Mouse (Mus musculus) intestine, embryonic 16.5 days (tissue): ENCODE data around the gene Btbd3. TPM values are rescaled to one million over a fixed set of nuclear protein-coding genes. Genes with fewer than 3 reads are reported as not detected.

Experiments used
- ATAC-seq: fragments of 200-750 bp; cut with Nextera tagmentation; 2 replicates; pipeline ENCODE4 v1.8.0; 2017; ENCODE audit warnings: moderate TSS enrichment, moderate library complexity
- H3K27ac ChIP-seq: fragments of 300-500 bp; sonication (generic); 2 replicates; pipeline ENCODE4 v1.5.1; 2014; ENCODE audit warnings: mild to moderate bottlenecking, low read length
- H3K27me3 ChIP-seq: fragments of 300-500 bp; sonication (generic); replicated peaks from 2 replicates; pipeline ENCODE4 v1.6.1; 2014; ENCODE audit warnings: low read length, control low read depth, mixed read lengths; ENCODE audit not compliant: control insufficient read depth, insufficient read depth
- H3K36me3 ChIP-seq: fragments of 300-500 bp; sonication (generic); 2 replicates; pipeline ENCODE4 v1.6.1; 2014; ENCODE audit warnings: low read length, control low read depth; ENCODE audit not compliant: control insufficient read depth, insufficient read depth
- H3K4me1 ChIP-seq: fragments of 300-500 bp; sonication (generic); 2 replicates; pipeline ENCODE4 v1.6.1; 2014; ENCODE audit warnings: low read length, control low read depth, mixed read lengths; ENCODE audit not compliant: control insufficient read depth, insufficient read depth
- H3K4me2 ChIP-seq: fragments of 300-500 bp; sonication (generic); 2 replicates; pipeline ENCODE4 v1.6.1; 2014; ENCODE audit warnings: low read depth, low read length, control low read depth
- H3K4me3 ChIP-seq: fragments of 300-500 bp; sonication (generic); 2 replicates; pipeline ENCODE4 v1.5.1; 2014; ENCODE audit warnings: mild to moderate bottlenecking, low read length
- H3K9ac ChIP-seq: fragments of 300-500 bp; sonication (generic); 2 replicates; pipeline ENCODE4 v1.6.1; 2014; ENCODE audit warnings: low read depth, low read length
- H3K9me3 ChIP-seq: fragments of 300-500 bp; sonication (generic); 2 replicates; pipeline ENCODE4 v1.6.1; 2016; ENCODE audit warnings: low read length, control low read depth; ENCODE audit not compliant: control insufficient read depth
- WGBS: fragments of 180-500 bp; shearing (Covaris S2); extraction: QIAGEN DNeasy Blood & Tissue Kit; methylation state at CpG from one replicate; pipeline ENCODE4 v1.1.7; 2014; 5-methylcytosine and 5-hydroxymethylcytosine counted together
- polyA plus RNA-seq: library from polyadenylated mRNA; unstranded; fragments of >200 nt; fragmentation: Nextera tagmentation; extraction: Ambion mirVana; gene quantifications from 2 replicates; pipeline ENCODE4 v1.2.1, GENCODE M21; 2015

The Btbd3 gene
- polyA plus RNA-seq, 1 experiment from 2014 or later, result 17.9 TPM

GRCm38 (mm10) chr2:138338524-138338923 is 82.2 kb downstream of the Btbd3 start:
- no peak for ATAC-seq
- Histone ChIP-seq H3K27ac (no peak overlapping the region), H3K4me1 (no peaks in the 10 kb centered on the region), H3K27me3 (no peaks in the 10 kb centered on the region), H3K9me3 (no peaks in the 10 kb centered on the region), H3K9ac (no peak overlapping the region), H3K36me3 (no peaks in the 10 kb centered on the region), H3K4me2 (no peak overlapping the region), H3K4me3 (no peak overlapping the region)
- WGBS, result 57% methylated on average over 1 of the region's 1 CpGs

- WGBS, result 80% methylated on average over 3 of the region's 3 CpGs
- H3K27me3 ChIP-seq, result no peaks in the 10 kb centered on the region
- H3K9me3 ChIP-seq, result no peaks in the 10 kb centered on the region
- H3K36me3 ChIP-seq, result no peaks in the 10 kb centered on the region
- no peak overlapping the region for H3K4me3 ChIP-seq
- H3K4me2 ChIP-seq, result no peak overlapping the region
- H3K9ac ChIP-seq, result no peak overlapping the region
- no peaks in the 10 kb centered on the region for H3K4me1 ChIP-seq
- no peak for ATAC-seq
- H3K27ac ChIP-seq, result no peak overlapping the region
Measured at GRCm38 (mm10) chr2:138355366-138355765, 99.0 kb downstream of the Btbd3 start.

- Histone ChIP-seq H3K27me3 (no peaks in the 10 kb centered on the region), H3K27ac (no peak overlapping the region), H3K9me3 (no peaks in the 10 kb centered on the region), H3K4me2 (no peak overlapping the region), H3K4me3 (no peak overlapping the region), H3K36me3 (no peaks in the 10 kb centered on the region), H3K9ac (no peak overlapping the region), H3K4me1 (no peaks in the 10 kb centered on the region)
- ATAC-seq, result no peak
- 68% methylated on average over 5 of the region's 5 CpGs for WGBS
Measured at GRCm38 (mm10) chr2:138362474-138362873, 106.1 kb downstream of the Btbd3 start.

GRCm38 (mm10) chr2:138365391-138365790 is 109.0 kb downstream of the Btbd3 start:
- no peak for ATAC-seq

GRCm38 (mm10) chr2:138374556-138374955 is 118.2 kb downstream of the Btbd3 start:
- Histone ChIP-seq H3K9ac (no peak overlapping the region), H3K4me1 (no peaks in the 10 kb centered on the region), H3K27me3 (no peaks in the 10 kb centered on the region), H3K4me3 (no peak overlapping the region), H3K27ac (no peak overlapping the region), H3K4me2 (no peak overlapping the region), H3K9me3 (no peaks in the 10 kb centered on the region), H3K36me3 (no peaks in the 10 kb centered on the region)
- no peak for ATAC-seq
- WGBS, result 89% methylated on average over 5 of the region's 5 CpGs

More at GRCm38 (mm10) chr2:138365391-138365790, 109.0 kb downstream of the Btbd3 start:
- H3K9me3 ChIP-seq, result no peaks in the 10 kb centered on the region
- no peaks in the 10 kb centered on the region for H3K36me3 ChIP-seq
- no peaks in the 10 kb centered on the region for H3K27me3 ChIP-seq
- 92% methylated on average over 4 of the region's 4 CpGs for WGBS
- H3K4me3 ChIP-seq, result no peak overlapping the region
- no peak overlapping the region for H3K9ac ChIP-seq
- no peaks in the 10 kb centered on the region for H3K4me1 ChIP-seq
- H3K27ac ChIP-seq, result no peak overlapping the region
- H3K4me2 ChIP-seq, result no peak overlapping the region

GRCm38 (mm10) chr2:138378855-138379254 is 122.5 kb downstream of the Btbd3 start:
- no peak overlapping the region for H3K4me2 ChIP-seq
- H3K4me1 ChIP-seq, result no peaks in the 10 kb centered on the region
- H3K4me3 ChIP-seq, result no peak overlapping the region
- no peaks in the 10 kb centered on the region for H3K36me3 ChIP-seq
- no peak for ATAC-seq
- no peak overlapping the region for H3K27ac ChIP-seq
- H3K27me3 ChIP-seq, result no peaks in the 10 kb centered on the region
- H3K9ac ChIP-seq, result no peak overlapping the region
- H3K9me3 ChIP-seq, result no peaks in the 10 kb centered on the region

- H3K36me3 ChIP-seq, result no peaks in the 10 kb centered on the region
- ATAC-seq, result no peak
- H3K27ac ChIP-seq, result no peak overlapping the region
- no peak overlapping the region for H3K9ac ChIP-seq
- H3K4me1 ChIP-seq, result no peaks in the 10 kb centered on the region
- H3K4me2 ChIP-seq, result no peak overlapping the region
- H3K4me3 ChIP-seq, result no peak overlapping the region
- H3K27me3 ChIP-seq, result no peaks in the 10 kb centered on the region
- H3K9me3 ChIP-seq, result no peaks in the 10 kb centered on the region
- 68% methylated on average over 2 of the region's 2 CpGs for WGBS
Measured at GRCm38 (mm10) chr2:138384762-138385161, 128.4 kb downstream of the Btbd3 start.

- Histone ChIP-seq H3K27ac (no peak overlapping the region), H3K4me2 (no peak overlapping the region), H3K9ac (no peak overlapping the region), H3K27me3 (no peaks in the 10 kb centered on the region), H3K9me3 (no peaks in the 10 kb centered on the region), H3K4me3 (no peak overlapping the region), H3K36me3 (no peaks in the 10 kb centered on the region), H3K4me1 (no peaks in the 10 kb centered on the region)
- WGBS, result 78% methylated on average over 1 of the region's 1 CpGs
- no peak for ATAC-seq
Measured at GRCm38 (mm10) chr2:138388591-138388990, 132.2 kb downstream of the Btbd3 start.

GRCm38 (mm10) chr2:138403046-138403445 is 146.7 kb downstream of the Btbd3 start:
- ATAC-seq, result no peak
- H3K9me3 ChIP-seq, result no peaks in the 10 kb centered on the region
- 76% methylated on average over 5 of the region's 5 CpGs for WGBS
- H3K27ac ChIP-seq, result no peak overlapping the region
- H3K9ac ChIP-seq, result no peak overlapping the region
- H3K4me3 ChIP-seq, result no peak overlapping the region
- H3K4me1 ChIP-seq, result no peaks in the 10 kb centered on the region
- H3K4me2 ChIP-seq, result no peak overlapping the region
- H3K27me3 ChIP-seq, result no peaks in the 10 kb centered on the region
- no peaks in the 10 kb centered on the region for H3K36me3 ChIP-seq

GRCm38 (mm10) chr2:138405753-138406528 is 149.6 kb downstream of the Btbd3 start:
- ATAC-seq, result peak; percentile 46; the same call in 1 of the 2 replicates
- H3K36me3 ChIP-seq, result no peaks in the 10 kb centered on the region
- 35% methylated on average over 4 of the region's 4 CpGs for WGBS
- H3K4me3 ChIP-seq, result no peak overlapping the region
- H3K27me3 ChIP-seq, result no peaks in the 10 kb centered on the region
- H3K9me3 ChIP-seq, result no peaks in the 10 kb centered on the region
- no peak overlapping the region for H3K4me2 ChIP-seq
- H3K4me1 ChIP-seq, result no peaks in the 10 kb centered on the region
- no peak overlapping the region for H3K27ac ChIP-seq
- H3K9ac ChIP-seq, result no peak overlapping the region
